Mouse (Mus musculus): ENCODE data around the gene Adcyap1r1. TPM values are rescaled to one million over a fixed set of nuclear protein-coding genes. Genes with fewer than 3 reads are reported as not detected.

The Adcyap1r1 gene
- total RNA-seq, 2 experiments from 2014 or later, result 162 to 166 TPM

GRCm38 (mm10) chr6:55448199-55448598 is 3.6 kb upstream of the Adcyap1r1 start:
- DNase-seq (ENCODE audit: low spot score in 2 of 2), result no peak

DNA sequence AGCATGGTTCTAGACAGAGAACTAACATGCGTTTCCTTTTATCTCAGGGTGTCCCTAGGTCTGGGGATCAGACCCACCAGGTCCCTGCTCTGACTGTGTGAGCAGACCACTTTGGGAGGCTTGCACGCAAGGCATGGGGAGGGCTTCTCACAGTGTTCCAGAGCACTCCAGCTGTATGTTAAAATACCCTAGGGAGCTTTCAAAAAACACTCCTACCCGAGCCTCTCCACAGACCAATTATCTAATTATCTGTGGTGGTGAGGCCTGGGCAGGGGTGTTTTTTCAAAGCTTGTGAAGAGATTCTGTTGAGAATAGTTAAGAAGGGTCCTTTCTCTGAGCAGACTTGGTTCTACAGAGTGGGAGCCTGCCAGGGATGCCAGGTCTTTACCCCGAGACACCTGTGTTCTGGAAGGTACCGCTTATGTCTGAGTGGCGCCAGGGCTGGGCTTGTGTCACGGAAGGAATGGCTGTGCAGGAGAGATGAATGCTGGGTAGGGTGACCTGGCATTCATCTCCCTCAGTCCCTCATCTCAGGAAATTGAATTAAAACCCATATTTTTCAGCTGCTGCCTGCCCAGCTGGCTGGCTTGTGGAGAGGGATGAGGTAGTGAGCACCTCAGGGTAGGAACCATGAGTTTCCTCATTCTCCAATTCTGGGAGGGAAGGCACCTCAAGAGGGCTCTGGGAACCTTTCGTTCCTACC is 2.7 kb upstream of the Adcyap1r1 start:
- DNase-seq (ENCODE audit: low spot score in 2 of 2), result no peak

DNA sequence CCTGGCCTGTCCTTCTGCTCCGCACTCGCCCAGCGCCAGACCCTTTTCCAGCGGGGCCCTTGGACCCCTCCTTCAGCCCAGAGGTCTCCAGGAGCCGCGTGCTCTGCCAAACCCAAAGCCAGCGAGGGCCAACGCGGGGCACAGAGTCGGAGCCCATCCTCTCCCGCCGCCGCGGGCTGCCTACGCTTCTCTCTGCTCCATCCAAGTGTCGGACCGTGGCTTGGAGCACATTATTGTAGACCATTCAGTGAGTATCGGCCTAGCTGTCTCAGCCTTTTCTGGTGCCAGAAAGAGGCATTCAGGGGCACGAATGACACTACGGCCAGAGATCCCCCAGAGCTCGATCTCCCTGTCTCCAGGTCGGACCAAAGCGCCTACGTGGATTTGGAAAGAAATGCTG is 603 bp downstream of the Adcyap1r1 start:
- peak; percentile 57 to 60 for DNase-seq (ENCODE audit: low spot score in 2 of 2)

DNA sequence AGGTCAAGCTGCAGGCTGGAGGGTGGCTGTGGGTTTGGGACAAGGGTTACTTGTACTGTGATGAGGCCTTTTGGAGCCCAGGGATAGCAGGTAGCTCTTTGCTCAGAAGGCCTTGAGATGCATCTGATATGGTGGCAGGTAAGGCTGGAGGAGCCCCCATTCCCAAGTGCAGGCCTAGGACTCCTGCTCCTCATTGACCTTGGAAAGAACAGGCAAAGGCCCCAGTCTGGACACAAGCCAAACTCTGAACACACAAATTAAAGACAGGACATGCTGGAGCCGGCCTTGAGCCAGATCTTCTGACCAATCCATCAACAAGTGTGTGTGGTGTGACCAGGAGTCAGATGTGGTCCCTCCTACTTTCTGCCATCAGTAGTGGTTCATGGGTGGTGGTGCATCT is 1.8 kb downstream of the Adcyap1r1 start:
- peak; percentile 50 to 55 for DNase-seq (ENCODE audit: low spot score in 2 of 2)

DNA sequence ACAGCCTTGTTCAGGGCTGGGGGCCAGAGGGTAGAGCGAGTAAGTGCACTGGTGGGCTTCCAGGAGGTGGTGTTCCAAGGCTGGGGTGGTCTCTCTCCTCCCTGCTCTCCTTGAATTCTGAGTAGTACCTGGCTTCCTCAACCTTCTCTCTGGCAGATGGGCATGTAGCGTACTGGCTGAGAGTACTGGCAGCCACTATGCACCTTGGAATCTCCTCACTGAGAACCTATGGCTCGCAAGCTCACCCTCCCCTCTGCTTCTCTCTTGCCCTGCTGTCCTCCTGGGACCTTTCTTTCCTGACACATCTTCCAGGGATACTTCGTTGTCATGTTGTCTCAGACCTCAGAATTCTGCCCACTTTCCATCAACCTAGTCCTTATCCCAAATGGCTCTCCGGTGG is 3.9 kb downstream of the Adcyap1r1 start:
- DNase-seq (ENCODE audit: low spot score in 2 of 2), result no peak

- DNase-seq (ENCODE audit: low spot score in 2 of 2), result no peak
These were observed 5.9 kb downstream of the Adcyap1r1 start for GRCm38 (mm10) chr6:55457727-55458126.

DNA sequence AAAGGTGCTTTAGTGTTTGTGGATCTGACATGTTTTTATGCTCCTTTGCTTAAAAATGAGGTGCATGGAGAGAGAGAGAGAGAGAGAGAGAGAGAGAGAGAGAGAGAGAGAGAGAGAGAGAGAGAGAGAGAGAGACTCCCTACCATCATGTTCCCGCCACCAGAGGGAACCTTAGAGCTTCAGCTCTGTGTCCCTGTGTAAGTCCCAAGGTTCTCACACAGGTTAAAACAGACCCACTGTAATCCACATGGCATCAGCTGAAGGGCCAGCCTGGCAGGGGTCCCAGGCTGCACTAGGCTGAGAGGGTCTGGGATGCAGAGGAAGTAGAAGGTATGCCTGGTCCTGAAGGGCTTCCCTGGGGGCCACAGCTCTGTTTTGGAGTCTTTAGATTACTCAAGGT is 6.4 kb downstream of the Adcyap1r1 start:
- DNase-seq (ENCODE audit: low spot score in 2 of 2), result peak in 1 of 2 experiments; percentile 44

GRCm38 (mm10) chr6:55459545-55460397 is 8.0 kb downstream of the Adcyap1r1 start:
- no peak for DNase-seq (ENCODE audit: low spot score in 2 of 2)

GRCm38 (mm10) chr6:55461141-55461540 is 9.4 kb downstream of the Adcyap1r1 start:
- peak in 1 of 2 experiments; percentile 53 for DNase-seq (ENCODE audit: low spot score in 2 of 2)

- no peak for DNase-seq (ENCODE audit: low spot score in 2 of 2)
These were observed 9.9 kb downstream of the Adcyap1r1 start for GRCm38 (mm10) chr6:55461678-55462077.

- no peak for DNase-seq (ENCODE audit: low spot score in 2 of 2)
These were observed 10.6 kb downstream of the Adcyap1r1 start for GRCm38 (mm10) chr6:55462394-55462793.

- no peak for DNase-seq (ENCODE audit: low spot score in 2 of 2)
These were observed 12.2 kb downstream of the Adcyap1r1 start for GRCm38 (mm10) chr6:55463966-55464365.

DNA sequence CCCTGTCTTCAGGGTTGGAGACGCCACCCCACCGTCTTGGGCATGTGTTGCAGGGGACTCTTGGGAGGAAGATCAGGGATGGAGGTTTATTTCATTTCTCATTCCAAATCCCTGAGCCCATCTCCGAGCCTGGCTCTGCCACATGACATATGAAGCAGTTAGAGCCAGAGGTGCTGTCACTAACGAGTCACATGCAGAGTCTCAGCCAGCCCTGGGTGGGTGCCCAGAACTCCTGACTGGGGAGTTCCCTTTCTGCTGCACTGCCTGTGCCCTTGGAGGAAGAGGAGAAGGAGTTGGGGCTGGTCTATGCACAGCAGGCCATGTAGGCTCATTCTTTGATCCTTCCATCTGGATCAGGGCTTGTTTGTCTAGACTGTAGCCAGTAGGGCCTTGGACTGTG is 13.5 kb downstream of the Adcyap1r1 start:
- DNase-seq (ENCODE audit: low spot score in 2 of 2), result peak; percentile 48 to 65

DNA sequence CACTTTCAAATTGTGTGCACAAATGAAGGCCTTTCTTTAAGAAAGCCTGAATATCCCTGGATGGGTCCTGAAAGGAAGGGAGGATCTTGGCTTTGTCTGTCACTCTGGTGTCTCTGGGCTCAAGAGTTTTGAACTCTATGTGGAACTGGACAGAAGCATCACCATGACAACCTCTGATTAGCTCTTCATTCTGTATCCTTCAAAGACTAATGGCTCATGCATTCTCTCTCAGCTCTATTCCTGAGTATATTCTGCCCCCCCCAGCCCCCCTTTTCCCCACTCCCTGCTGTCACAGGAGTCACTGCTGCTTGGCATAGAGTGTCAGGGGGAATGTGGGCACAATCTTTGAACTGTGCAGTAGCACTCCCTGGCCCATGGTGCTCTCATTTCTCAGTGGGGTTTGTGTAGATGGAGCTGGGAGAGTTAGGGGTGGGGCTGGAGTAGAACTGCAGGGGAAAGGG is 14.6 kb downstream of the Adcyap1r1 start:
- no peak for DNase-seq (ENCODE audit: low spot score in 2 of 2)

DNA sequence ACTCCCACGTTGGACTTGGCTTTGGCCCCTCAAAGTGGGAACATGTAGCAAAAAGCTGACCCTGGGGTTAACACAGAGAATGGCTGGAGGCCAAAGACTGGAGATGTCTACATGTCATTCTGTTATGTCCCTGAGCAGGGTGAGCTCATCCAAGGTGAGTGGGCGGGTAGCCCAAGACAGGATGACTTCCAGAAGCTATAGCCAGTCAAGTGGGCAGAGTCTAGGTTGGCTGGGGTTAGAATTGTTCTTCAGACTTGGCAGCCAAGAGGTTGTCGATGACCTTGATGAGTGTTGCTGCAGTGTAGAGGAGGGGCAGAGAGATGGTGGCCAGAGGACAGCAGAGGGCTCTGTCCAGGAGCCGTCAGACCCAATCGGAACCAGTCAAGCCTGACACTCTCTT is 18.9 kb downstream of the Adcyap1r1 start:
- no peak for DNase-seq (ENCODE audit: low spot score in 2 of 2)

- DNase-seq (ENCODE audit: low spot score in 2 of 2), result no peak
These were observed 20.6 kb downstream of the Adcyap1r1 start for GRCm38 (mm10) chr6:55472381-55472780.

DNA sequence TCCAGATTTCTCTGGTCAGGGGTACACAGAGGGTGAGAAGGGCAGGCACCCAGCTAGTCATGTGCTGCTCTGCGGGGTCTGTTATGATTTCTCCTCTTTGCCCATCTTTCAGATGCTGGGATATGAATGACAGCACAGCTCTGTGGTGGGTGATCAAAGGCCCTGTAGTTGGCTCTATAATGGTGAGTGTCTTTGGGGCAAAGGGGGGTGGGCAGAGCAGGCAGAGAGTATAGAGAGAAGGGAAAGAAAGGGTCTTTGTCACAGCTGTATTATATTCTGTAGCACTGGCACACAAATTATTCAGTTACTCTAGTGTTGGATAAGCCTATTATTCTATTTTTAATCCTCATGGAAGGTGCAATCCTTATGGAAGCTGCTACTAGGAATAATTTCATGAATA is 29.2 kb downstream of the Adcyap1r1 start:
- no peak for DNase-seq (ENCODE audit: low spot score in 2 of 2)

- DNase-seq (ENCODE audit: low spot score in 2 of 2), result no peak
These were observed 30.7 kb downstream of the Adcyap1r1 start for GRCm38 (mm10) chr6:55482471-55482870.

DNA sequence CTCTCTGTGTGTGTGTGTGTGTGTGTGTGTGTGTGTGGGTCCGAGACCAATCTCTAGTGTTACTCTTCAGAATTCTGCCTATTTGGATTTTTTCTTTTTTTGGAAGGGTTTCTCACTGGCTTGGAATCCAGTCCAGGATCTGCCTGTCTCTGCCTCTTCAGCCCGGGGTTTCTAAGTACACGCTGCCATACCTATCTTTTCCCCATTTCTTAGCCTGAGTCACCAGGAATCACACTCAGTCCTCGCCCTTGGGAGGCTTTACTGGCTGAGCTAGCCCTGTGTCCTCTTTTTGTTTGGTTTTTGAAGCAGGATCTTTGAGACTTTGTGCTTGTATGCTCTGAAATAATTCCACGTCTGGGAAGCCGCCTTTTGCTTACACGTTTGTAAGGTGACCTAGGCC is 31.6 kb downstream of the Adcyap1r1 start:
- no peak for DNase-seq (ENCODE audit: low spot score in 2 of 2)

GRCm38 (mm10) chr6:55484224-55484623 is 32.4 kb downstream of the Adcyap1r1 start:
- peak; percentile 30 to 59 for DNase-seq (ENCODE audit: low spot score in 2 of 2)

- no peak for DNase-seq (ENCODE audit: low spot score in 2 of 2)
These were observed 33.4 kb downstream of the Adcyap1r1 start for GRCm38 (mm10) chr6:55485216-55485615.

DNA sequence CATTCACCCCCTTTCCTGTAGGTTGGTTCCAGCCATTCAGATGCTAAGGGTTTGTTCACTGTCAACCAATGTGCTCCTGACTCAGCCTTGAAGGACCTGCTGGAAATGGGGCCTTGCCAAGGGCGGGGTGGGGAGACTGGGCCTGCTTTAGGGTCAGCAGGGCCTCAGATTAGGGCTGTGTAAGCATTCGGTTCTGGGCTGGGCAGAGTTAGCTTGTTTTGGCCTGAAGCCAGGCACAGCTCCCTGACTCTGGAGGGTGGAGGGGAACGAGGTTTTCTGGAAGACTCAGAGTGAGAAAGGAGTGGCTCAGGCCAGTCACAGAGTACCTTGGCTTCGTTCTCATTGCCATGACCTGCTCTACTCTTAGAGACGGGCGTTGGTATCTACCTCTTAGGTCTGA is 35.9 kb downstream of the Adcyap1r1 start:
- no peak for DNase-seq (ENCODE audit: low spot score in 2 of 2)

All from layer of hippocampus, postnatal 10 days (tissue).